Mouse (Mus musculus) G1E (cell line): Measurements from ENCODE around the gene Olfr1259.

Experiments
- CTCF ChIP-seq: IDR thresholded peaks from 2 replicates; pipeline ENCODE4 v1.5.1; 2012; ENCODE audit warnings: low read depth, low read length, inconsistent platforms, mixed read lengths
- GATA1 ChIP-seq: IDR thresholded peaks from 2 replicates; pipeline ENCODE4 v1.6.1; 2012; ENCODE audit warnings: borderline replicate concordance, low read length, inconsistent platforms, mixed read lengths
- POLR2AphosphoS5 ChIP-seq: IDR thresholded peaks from 2 replicates; pipeline ENCODE4 v1.6.1; 2012; ENCODE audit warnings: low read depth, low read length, inconsistent platforms; ENCODE audit not compliant: insufficient replicate concordance
- TAL1 ChIP-seq: conservative IDR thresholded peaks from 2 replicates; pipeline ENCODE4 v1.6.1; 2012; ENCODE audit warnings: low read depth, low read length, inconsistent platforms, mixed read lengths

- no peak for TF ChIP-seq CTCF
- no peak for TF ChIP-seq GATA1
- TF ChIP-seq POLR2AphosphoS5 = no peak
- no peak for TF ChIP-seq TAL1
These were observed 21.5 kb downstream of the Olfr1259 start, which contains the start of gene Olfr1258 for GRCm38 (mm10) chr2:89927009-89927408.
